Mouse (Mus musculus): ENCODE results near the gene Polr3gl.
"Not testable (repeated sequence)": the region's sequence is repeated elsewhere in the genome, so short reads cannot be mapped to it uniquely, and the experiment has no call there.

The Polr3gl gene

DNA sequence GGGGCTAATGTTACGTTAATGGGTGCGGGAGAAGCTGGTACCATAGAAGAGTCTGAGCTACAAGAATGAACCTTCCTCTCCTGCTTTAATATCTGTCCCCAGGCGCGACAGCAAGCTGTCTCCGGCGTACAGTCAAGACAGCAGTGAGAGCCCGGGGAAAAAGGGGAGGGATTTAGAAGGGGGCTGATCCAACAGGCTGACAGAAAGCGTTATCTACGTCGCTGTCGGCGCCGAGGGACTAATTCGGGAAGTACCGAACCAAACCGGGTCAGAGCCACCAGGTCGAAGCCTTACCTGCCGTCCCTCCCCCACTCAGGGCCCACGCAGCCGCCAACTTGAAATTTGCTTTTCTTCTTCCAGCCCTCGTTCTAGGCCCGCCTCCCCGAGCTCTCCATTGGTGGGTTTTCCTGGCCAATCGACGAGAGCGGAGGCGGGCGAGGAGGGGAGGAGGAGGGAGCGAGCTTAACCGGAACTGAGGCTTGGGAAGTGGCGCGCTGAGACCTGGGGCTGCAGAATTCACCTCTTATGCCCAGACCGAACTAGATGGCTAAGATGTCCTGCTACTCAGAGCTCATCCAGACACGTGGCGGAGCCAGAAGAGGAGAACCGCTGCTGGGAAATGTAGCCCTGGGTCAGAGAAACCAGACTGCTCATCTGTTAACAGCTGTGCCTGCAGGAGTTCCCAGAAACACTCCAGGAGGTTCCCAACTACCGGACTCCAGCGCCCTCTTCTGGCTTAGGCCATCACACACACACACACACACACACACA, at the start of gene Polr3gl:
Gene Polr3gl, minus strand, starts transcription at position 392 of the 771 bp plus-strand sequence.
- DNase-seq: peak; percentile 94 to 95

DNA sequence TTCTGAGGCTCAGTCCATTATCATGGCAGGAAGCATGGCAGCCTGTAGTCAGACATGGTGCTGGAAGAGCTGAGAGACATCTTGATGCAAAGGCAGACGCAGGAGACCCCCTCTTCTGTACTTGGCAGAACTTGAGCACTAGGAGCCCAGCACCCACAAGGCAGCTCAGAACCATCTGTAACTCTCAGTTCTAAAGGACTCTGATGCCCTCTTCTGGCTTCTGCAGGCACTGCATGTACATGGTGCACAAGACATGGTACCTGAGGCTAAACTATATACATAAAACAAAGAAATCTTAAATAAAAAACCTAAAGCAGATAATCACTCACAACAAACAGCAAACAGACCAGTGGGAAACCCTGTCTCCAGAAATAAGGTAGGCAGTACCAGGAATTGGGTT, 45.2 kb upstream of the Polr3gl start:
- peak; percentile 31 to 81 for DNase-seq

- DNase-seq: no peak
Measured at GRCm38 (mm10) chr3:96636448-96636847, 42.5 kb upstream of the Polr3gl start.

DNA sequence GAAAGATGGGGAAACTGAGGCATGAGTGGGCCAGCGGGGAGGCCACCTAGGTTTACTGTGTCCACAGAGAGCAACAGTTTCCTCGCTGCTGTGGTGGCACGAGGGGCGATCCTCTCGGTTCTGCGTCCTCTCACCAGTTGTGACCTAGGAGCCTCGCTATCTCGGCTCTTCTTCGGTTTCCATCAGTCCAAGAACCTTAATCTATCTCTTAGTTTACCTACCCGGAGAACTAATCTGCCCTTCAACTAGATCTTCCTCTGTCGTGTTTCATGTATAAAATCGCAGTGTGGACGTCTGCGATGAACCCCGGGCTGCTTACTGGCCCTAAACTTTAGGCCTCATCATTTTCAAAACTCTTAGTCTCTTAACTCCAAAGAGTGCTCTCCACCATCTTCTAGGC, 41.9 kb upstream of the Polr3gl start:
- DNase-seq: no peak

DNA sequence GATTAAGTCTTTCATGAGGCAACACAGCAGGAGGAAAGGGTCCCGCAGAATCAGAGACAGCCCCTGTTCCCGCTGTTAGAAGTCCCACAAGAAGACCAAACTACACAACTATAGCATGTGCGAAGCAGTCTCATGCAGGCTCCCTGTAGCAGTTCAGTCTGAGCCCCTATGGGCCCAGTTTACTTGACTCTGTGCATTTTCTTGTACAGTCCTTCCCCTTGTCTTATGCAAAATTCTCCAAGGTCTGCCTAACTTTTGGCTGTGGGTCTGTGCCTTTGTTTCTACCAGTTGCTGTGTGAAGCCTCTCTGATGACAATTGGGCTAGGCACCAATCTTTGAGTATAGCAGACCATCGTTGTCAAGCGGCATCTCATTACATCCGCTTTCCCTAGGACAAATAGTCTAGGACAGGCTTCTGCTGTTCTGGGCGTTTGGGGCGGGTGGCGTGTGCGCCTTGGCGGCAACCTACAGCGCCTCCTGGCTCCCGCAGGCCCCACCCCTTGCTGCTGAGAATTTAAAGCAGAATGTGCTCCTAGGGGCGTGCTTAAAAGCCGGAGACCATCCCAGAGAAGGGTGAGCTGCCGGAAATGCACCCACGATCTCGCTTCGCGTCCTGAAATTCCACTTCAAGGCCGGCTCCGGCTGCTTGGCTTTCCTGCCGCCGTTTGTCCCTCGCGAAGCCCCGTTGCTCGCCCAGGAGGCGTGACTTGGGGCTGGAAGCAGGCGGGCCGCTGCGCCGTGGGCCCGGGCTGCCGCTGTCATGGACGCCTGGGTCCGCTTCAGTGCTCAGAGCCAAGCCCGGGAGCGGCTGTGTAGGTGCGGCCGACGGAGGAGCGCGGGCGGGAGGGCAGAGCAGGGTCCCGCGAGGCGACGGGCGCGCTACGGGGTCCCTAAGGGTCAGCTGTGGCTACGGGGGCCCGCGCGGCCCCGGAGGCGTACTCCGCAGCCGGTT, 41.2 kb upstream of the Polr3gl start, which contains the start of the genes Pex11b and Gm42957:
Gene Pex11b, plus strand, starts transcription at position 449 of the 952 bp plus-strand sequence.
Gene Gm42957, plus strand, starts transcription at position 547 of the 952 bp plus-strand sequence.
- peak; percentile 83 to 88 for DNase-seq

DNA sequence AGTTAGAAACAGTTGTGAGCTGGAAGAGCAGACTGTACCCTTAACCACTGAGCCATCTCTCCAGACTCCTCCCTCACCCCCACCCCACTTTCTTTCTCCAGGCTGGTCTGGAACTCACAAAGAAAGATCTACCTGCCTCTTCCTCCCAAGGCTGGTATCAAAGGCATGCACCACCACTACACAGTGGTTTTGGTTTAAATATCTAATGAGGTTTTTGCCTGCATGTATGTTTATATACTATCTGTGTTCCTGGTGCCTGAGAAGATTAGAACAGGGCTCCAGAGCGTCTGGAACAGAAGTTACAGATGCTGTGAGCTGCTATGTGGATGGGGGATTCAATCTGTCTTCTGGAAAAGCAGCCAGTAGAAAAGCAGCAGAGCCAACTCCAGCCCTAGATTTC, 40.0 kb upstream of the Polr3gl start:
- DNase-seq: no peak

GRCm38 (mm10) chr3:96632058-96632457, 38.1 kb upstream of the Polr3gl start:
- DNase-seq: no peak

DNA sequence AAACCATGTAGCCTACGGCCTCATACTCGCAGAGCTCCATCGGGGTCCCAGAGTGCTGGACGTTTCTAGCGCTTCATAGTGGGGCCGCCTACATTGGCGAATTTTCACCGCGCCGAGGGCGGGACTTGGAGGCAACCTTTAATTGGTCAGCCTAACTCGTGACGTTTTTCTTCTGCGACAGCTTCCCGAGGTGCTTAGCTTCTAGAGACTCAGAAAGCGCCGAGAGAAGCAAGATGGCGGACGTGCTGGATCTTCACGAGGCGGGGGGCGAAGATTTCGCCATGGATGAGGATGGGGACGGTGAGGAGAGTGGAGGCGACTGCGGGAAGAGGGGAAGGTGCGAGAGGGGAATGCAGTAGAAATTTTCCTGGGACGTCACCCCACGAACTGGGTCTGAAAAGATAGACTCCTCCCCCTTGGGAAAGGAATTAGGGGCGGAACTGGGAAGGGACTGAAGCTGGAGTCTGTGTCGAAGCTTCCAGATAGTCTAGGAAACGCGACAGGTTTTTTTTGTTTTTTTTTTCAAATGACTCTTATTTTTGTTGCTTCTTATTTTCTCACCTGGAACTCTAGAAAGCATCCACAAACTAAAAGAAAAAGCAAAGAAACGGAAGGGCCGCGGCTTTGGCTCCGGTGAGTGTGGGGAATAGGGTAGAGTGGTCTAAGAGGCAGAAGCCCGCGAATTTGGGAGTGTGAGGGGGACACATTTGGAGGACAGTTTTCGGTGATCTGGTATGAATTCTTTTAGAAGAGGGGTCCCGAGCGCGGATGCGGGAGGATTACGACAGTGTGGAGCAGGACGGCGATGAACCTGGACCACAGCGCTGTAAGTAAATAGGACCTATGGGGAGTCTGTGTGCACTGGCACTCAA, 36.0 kb upstream of the Polr3gl start, which contains the start of gene Rbm8a:
Gene Rbm8a, plus strand, starts transcription at position 205 of the 872 bp plus-strand sequence.
- DNase-seq: peak; percentile 96 to 98

GRCm38 (mm10) chr3:96623201-96623600, 29.2 kb upstream of the Polr3gl start:
- DNase-seq: no peak

DNA sequence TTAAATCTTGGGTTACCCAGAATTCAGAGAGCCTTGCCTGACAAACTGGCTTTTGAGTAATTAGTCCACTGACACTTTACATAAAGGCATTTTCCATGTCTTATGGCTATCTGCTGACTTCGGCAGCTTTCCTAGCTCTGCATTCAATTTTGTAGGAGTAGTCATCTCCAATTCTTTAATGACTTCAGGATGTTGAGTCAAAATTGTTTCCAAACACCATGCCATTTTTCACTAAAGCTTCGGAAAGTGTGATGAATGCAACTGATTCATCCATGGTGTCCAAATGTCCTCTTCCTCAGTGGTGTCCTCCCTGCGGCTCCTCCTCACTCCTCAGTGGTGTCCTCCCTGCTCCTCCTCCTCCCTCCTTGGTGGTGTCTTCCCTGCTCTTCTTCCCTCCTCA, 24.0 kb upstream of the Polr3gl start:
- no peak for DNase-seq

- no peak for DNase-seq
Measured at GRCm38 (mm10) chr3:96606618-96607017, 12.6 kb upstream of the Polr3gl start.

- not testable (repeated sequence) for DNase-seq
Measured at GRCm38 (mm10) chr3:96606007-96606406, 12.0 kb upstream of the Polr3gl start.

- DNase-seq: no peak
Measured at GRCm38 (mm10) chr3:96603311-96603710, 9.3 kb upstream of the Polr3gl start.

- no peak for DNase-seq
Measured at GRCm38 (mm10) chr3:96602704-96603084, 8.7 kb upstream of the Polr3gl start.

GRCm38 (mm10) chr3:96601941-96602703, 8.1 kb upstream of the Polr3gl start:
- no peak for DNase-seq

- peak; percentile 54 to 55 for DNase-seq
Measured at GRCm38 (mm10) chr3:96601251-96601787, 7.3 kb upstream of the Polr3gl start.

DNA sequence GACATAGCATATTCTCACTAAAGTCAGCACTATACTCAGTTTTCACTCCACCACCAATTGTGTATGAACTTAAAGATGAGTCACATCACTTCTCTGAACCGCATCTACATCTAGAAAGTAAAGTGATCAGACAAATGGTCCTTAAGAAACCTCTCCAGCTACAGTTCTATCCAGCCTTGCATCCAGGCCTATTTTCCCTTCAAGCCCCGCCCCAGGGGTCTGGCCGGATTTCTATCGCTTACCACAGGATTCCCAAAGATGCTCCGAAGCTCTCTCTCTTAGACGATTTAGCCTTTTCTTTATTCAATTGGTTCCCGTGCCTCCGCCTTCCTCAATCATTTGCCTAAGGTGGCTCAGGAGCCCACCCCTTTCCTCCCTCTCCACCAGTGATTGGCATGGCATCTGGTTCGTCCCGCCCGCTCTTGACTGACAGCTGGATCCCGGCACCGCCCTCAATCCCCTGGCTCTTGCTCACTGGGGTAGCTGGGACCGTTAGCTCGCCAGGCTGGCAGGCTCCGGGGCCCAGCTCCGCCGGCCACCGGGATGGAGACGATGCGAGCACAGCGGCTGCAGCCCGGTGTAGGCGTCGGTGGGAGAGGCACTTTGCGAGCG, 6.8 kb upstream of the Polr3gl start, which contains the start of gene Lix1l:
Gene Lix1l, plus strand, starts transcription at position 511 of the 612 bp plus-strand sequence.
- peak; percentile 86 to 91 for DNase-seq

- DNase-seq: no peak
Measured at GRCm38 (mm10) chr3:96599411-96599810, 5.4 kb upstream of the Polr3gl start.

DNA sequence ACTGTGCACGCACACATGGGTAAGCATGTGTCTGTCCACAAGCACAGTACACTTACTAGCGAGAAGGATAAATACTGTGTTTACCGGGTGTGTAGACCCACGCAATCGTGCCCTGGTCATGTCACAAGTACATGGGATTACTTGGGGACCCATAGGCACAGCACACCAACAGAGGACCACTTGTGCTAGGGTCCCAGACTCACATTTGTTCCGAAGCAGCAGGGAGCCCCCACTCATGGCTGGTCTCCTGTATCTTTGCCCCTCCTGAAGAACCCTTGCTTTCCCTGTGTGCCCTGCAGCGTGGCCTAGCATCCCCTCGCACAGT, 5.0 kb upstream of the Polr3gl start:
- no peak for DNase-seq

- peak in 1 of 2 experiments; percentile 45 for DNase-seq
Measured at GRCm38 (mm10) chr3:96598156-96599068, 4.4 kb upstream of the Polr3gl start.

All from kidney, adult 8-10 months (tissue).